Mouse (Mus musculus): ENCODE data around the gene Cldn11. TPM values are rescaled to one million over a fixed set of nuclear protein-coding genes. Genes with fewer than 3 reads are reported as not detected.

The Cldn11 gene
- polyA plus RNA-seq, 1 experiment from 2014 or later = 0.11 TPM

- Histone ChIP-seq H3K4me3 (ENCODE audit: low read depth, low read length) (no peak overlapping the region), H3K36me3 (replicated peaks; ENCODE audit: insufficient read depth, low read length) (no peaks in the 10 kb centered on the region), H3K4me2 (ENCODE audit: low read depth, low read length) (peak overlapping the region; percentile 42), H3K9me3 (ENCODE audit: low read length) (no peaks in the 10 kb centered on the region), H3K27me3 (ENCODE audit: insufficient read depth, low read length) (peaks cover 19% of the 10 kb centered on the region), H3K9ac (replicated peaks) (no peak overlapping the region), H3K4me1 (ENCODE audit: insufficient read depth) (peaks cover 3% of the 10 kb centered on the region; the same call in 1 of the 2 replicates), H3K27ac (ENCODE audit: low read depth) (no peak overlapping the region)
- ATAC-seq (peak; percentile 88), DNase-seq (peak; percentile 73)
- TF ChIP-seq EP300 (IDR thresholded peaks at IDR 0.05; ENCODE audit: low read depth) = no peak
- peak; percentile 91 for TF ChIP-seq CTCF (IDR thresholded peaks at IDR 0.05; ENCODE audit: low read depth)
- WGBS (ENCODE audit: insufficient replicate concordance) = 11% methylated on average over 14 of the region's 14 CpGs
These were observed 4.0 kb upstream of the Cldn11 start for GRCm38 (mm10) chr3:31145641-31146290.

- DNase-seq = no peak
- no peak for ATAC-seq
- Histone ChIP-seq H3K4me3 (ENCODE audit: low read depth, low read length) (no peak overlapping the region), H3K9ac (replicated peaks) (no peak overlapping the region), H3K4me2 (ENCODE audit: low read depth, low read length) (no peak overlapping the region), H3K27ac (ENCODE audit: low read depth) (no peak overlapping the region), H3K27me3 (ENCODE audit: insufficient read depth, low read length) (peaks cover 22% of the 10 kb centered on the region), H3K9me3 (ENCODE audit: low read length) (no peaks in the 10 kb centered on the region), H3K4me1 (ENCODE audit: insufficient read depth) (peaks cover 3% of the 10 kb centered on the region; the same call in 1 of the 2 replicates), H3K36me3 (replicated peaks; ENCODE audit: insufficient read depth, low read length) (no peaks in the 10 kb centered on the region)
- WGBS (ENCODE audit: insufficient replicate concordance) = 67% methylated on average over 7 of the region's 7 CpGs
- TF ChIP-seq CTCF (IDR thresholded peaks at IDR 0.05; ENCODE audit: low read depth) = no peak
- no peak for TF ChIP-seq EP300 (IDR thresholded peaks at IDR 0.05; ENCODE audit: low read depth)
These were observed 1.1 kb upstream of the Cldn11 start for GRCm38 (mm10) chr3:31148595-31148994.

- no peak overlapping the region for H3K9ac ChIP-seq (replicated peaks)
- TF ChIP-seq CTCF (IDR thresholded peaks at IDR 0.05; ENCODE audit: low read depth) = no peak
- TF ChIP-seq EP300 (IDR thresholded peaks at IDR 0.05; ENCODE audit: low read depth) = no peak
- no peak for ATAC-seq
- no peak for DNase-seq
- no peak overlapping the region for H3K4me2 ChIP-seq (ENCODE audit: low read depth, low read length)
- H3K27me3 ChIP-seq (ENCODE audit: insufficient read depth, low read length) = peaks cover 22% of the 10 kb centered on the region
- 52% methylated on average over 6 of the region's 6 CpGs for WGBS (ENCODE audit: insufficient replicate concordance)
- H3K27ac ChIP-seq (ENCODE audit: low read depth) = no peak overlapping the region
- H3K36me3 ChIP-seq (replicated peaks; ENCODE audit: insufficient read depth, low read length) = no peaks in the 10 kb centered on the region
- no peak overlapping the region for H3K4me3 ChIP-seq (ENCODE audit: low read depth, low read length)
- H3K4me1 ChIP-seq (ENCODE audit: insufficient read depth) = no peaks in the 10 kb centered on the region
- no peaks in the 10 kb centered on the region for H3K9me3 ChIP-seq (ENCODE audit: low read length)
These were observed 2.4 kb downstream of the Cldn11 start for GRCm38 (mm10) chr3:31152108-31152507.

- Histone ChIP-seq H3K36me3 (replicated peaks; ENCODE audit: insufficient read depth, low read length) (no peaks in the 10 kb centered on the region), H3K9ac (replicated peaks) (no peak overlapping the region), H3K27me3 (ENCODE audit: insufficient read depth, low read length) (no peaks in the 10 kb centered on the region; the same call in 1 of the 2 replicates), H3K4me3 (ENCODE audit: low read depth, low read length) (no peak overlapping the region), H3K4me2 (ENCODE audit: low read depth, low read length) (no peak overlapping the region), H3K9me3 (ENCODE audit: low read length) (no peaks in the 10 kb centered on the region), H3K4me1 (ENCODE audit: insufficient read depth) (no peaks in the 10 kb centered on the region), H3K27ac (ENCODE audit: low read depth) (no peak overlapping the region)
- DNase-seq (no peak), ATAC-seq (no peak)
- 76% methylated on average over 3 of the region's 3 CpGs for WGBS (ENCODE audit: insufficient replicate concordance)
- TF ChIP-seq CTCF (IDR thresholded peaks at IDR 0.05; ENCODE audit: low read depth) (no peak), EP300 (IDR thresholded peaks at IDR 0.05; ENCODE audit: low read depth) (no peak)
These were observed 6.4 kb downstream of the Cldn11 start for GRCm38 (mm10) chr3:31156126-31156525.

- H3K4me3 ChIP-seq (ENCODE audit: low read depth, low read length) = no peak overlapping the region
- no peak overlapping the region for H3K4me2 ChIP-seq (ENCODE audit: low read depth, low read length)
- H3K36me3 ChIP-seq (replicated peaks; ENCODE audit: insufficient read depth, low read length) = no peaks in the 10 kb centered on the region
- no peak overlapping the region for H3K9ac ChIP-seq (replicated peaks)
- H3K27ac ChIP-seq (ENCODE audit: low read depth) = no peak overlapping the region
- TF ChIP-seq CTCF (IDR thresholded peaks at IDR 0.05; ENCODE audit: low read depth) (no peak), EP300 (IDR thresholded peaks at IDR 0.05; ENCODE audit: low read depth) (no peak)
- no peaks in the 10 kb centered on the region for H3K27me3 ChIP-seq (ENCODE audit: insufficient read depth, low read length)
- DNase-seq = no peak
- no peak for ATAC-seq
- H3K4me1 ChIP-seq (ENCODE audit: insufficient read depth) = no peaks in the 10 kb centered on the region
- WGBS (ENCODE audit: insufficient replicate concordance) = 73% methylated on average over 15 of the region's 15 CpGs
- no peaks in the 10 kb centered on the region for H3K9me3 ChIP-seq (ENCODE audit: low read length)
These were observed 8.1 kb downstream of the Cldn11 start for GRCm38 (mm10) chr3:31157776-31158175.

GRCm38 (mm10) chr3:31160046-31160445 is 10.3 kb downstream of the Cldn11 start:
- Histone ChIP-seq H3K4me2 (ENCODE audit: low read depth, low read length) (no peak overlapping the region), H3K27ac (ENCODE audit: low read depth) (no peak overlapping the region), H3K27me3 (ENCODE audit: insufficient read depth, low read length) (no peaks in the 10 kb centered on the region), H3K9ac (replicated peaks) (no peak overlapping the region), H3K9me3 (ENCODE audit: low read length) (no peaks in the 10 kb centered on the region), H3K4me3 (ENCODE audit: low read depth, low read length) (no peak overlapping the region), H3K36me3 (replicated peaks; ENCODE audit: insufficient read depth, low read length) (no peaks in the 10 kb centered on the region), H3K4me1 (ENCODE audit: insufficient read depth) (no peaks in the 10 kb centered on the region)
- 53% methylated on average over 10 of the region's 10 CpGs for WGBS (ENCODE audit: insufficient replicate concordance)
- no peak for ATAC-seq
- DNase-seq = no peak
- no peak for TF ChIP-seq EP300 (IDR thresholded peaks at IDR 0.05; ENCODE audit: low read depth)
- TF ChIP-seq CTCF (IDR thresholded peaks at IDR 0.05; ENCODE audit: low read depth) = no peak

All from liver, postnatal 0 days (tissue).